Mouse (Mus musculus): ENCODE results near the gene Alox8.

DNA sequence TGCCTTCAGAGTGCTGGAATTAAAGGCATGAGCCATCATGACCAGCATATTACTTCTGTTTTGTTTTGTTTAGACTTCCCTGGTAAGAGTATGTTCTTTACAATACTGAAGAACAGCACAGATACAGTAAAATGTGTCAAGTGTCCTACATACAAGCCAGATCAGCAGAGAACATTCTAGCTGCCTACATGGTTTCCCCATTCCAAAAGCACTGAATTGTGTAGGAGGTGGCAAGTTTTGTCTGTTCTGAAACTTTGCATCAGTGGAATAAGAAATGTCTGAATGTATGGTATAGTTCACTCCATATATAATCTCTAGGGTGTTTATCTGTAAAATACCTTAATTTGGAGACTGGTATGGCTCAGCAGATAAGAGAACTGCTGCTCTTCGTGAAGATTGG is 42.3 kb downstream of the Alox8 start:
- TF ChIP-seq CTCF (IDR thresholded peaks at IDR 0.05; ENCODE audit: insufficient read depth, low read length): no peak
- no peak for TF ChIP-seq POLR2A (IDR thresholded peaks at IDR 0.05; ENCODE audit: borderline replicate concordance, extremely low read depth, low read depth, low read length)

All from lung, adult 2 months (tissue).